Mouse (Mus musculus): ENCODE measurements at regions not wholly inside any gene's neighbourhood (a gene's known extent, or its start where the extent isn't known, plus 50 kb on each side); places are given as distances from the start of the nearest gene placed in this dataset.
A peak's percentile ranks its signal among the peaks of the same experiment; 100 is the strongest.

- TF ChIP-seq EP300 (IDR thresholded peaks at IDR 0.05; ENCODE audit: low read depth in 1 of 2, low read length in 2 of 2) (no peak), ZNF384 (IDR thresholded peaks at IDR 0.05; ENCODE audit: low read depth, low read length) (peak; percentile 69), UBTF (IDR thresholded peaks at IDR 0.05; ENCODE audit: borderline replicate concordance, insufficient read depth, low read depth, low read length) (no peak), GABPA (IDR thresholded peaks at IDR 0.05; ENCODE audit: low read depth, low read length) (no peak), MYC (IDR thresholded peaks at IDR 0.05; ENCODE audit: low read depth, low read length) (no peak), CHD1 (IDR thresholded peaks at IDR 0.05; ENCODE audit: low read depth, low read length) (no peak), USF1 (IDR thresholded peaks at IDR 0.05; ENCODE audit: low read depth, low read length) (no peak), MAFK (IDR thresholded peaks at IDR 0.05; ENCODE audit: borderline replicate concordance, low read depth, low read length) (no peak)
- Histone ChIP-seq H3K79me2 (ENCODE audit: control insufficient read depth, insufficient read depth, low read length, poor library complexity) (no peaks in the 10 kb centered on the region), H3K27ac (ENCODE audit: control insufficient read depth, low read depth, low read length) (no peak overlapping the region), H3K9ac (ENCODE audit: control insufficient read depth, low read depth, low read length, poor library complexity, severe bottlenecking) (no peak overlapping the region), H3K9me3 (replicated peaks; ENCODE audit: insufficient read depth, low read length) (no peaks in the 10 kb centered on the region), H3K27me3 (ENCODE audit: control insufficient read depth in 1 of 2, insufficient read depth in 2 of 2, low read length in 2 of 2) (peaks cover 6 to 24% of the 10 kb centered on the region in 2 experiments), H3K4me3 (ENCODE audit: control insufficient read depth in 1 of 2, insufficient read depth in 1 of 2, low read depth in 2 of 2, low read length in 2 of 2) (no peak overlapping the region), H3K4me1 (ENCODE audit: control insufficient read depth in 1 of 2, insufficient read depth in 2 of 2, low read length in 2 of 2) (no peaks in the 10 kb centered on the region), H3K36me3 (ENCODE audit: control insufficient read depth in 1 of 2, insufficient read depth in 2 of 2, low read length in 2 of 2) (no peaks in the 10 kb centered on the region)
- no peak for DNase-seq (ENCODE audit: low read depth, low spot score)
Measured at GRCm38 (mm10) chr15:96836670-96837069, 137.1 kb upstream of the Slc38a2 start.

GRCm38 (mm10) chr15:96834862-96835261, 135.3 kb upstream of the Slc38a2 start:
- no peak overlapping the region for H3K4me3 ChIP-seq (ENCODE audit: control insufficient read depth in 1 of 2, insufficient read depth in 1 of 2, low read depth in 2 of 2, low read length in 2 of 2)
- H3K27me3 ChIP-seq (ENCODE audit: control insufficient read depth in 1 of 2, insufficient read depth in 2 of 2, low read length in 2 of 2), result peaks cover 6 to 27% of the 10 kb centered on the region in 2 experiments
- H3K79me2 ChIP-seq (ENCODE audit: control insufficient read depth, insufficient read depth, low read length, poor library complexity), result no peaks in the 10 kb centered on the region
- no peak overlapping the region for H3K27ac ChIP-seq (ENCODE audit: control insufficient read depth, low read depth, low read length)
- H3K9ac ChIP-seq (ENCODE audit: control insufficient read depth, low read depth, low read length, poor library complexity, severe bottlenecking), result no peak overlapping the region
- H3K4me1 ChIP-seq (ENCODE audit: control insufficient read depth in 1 of 2, insufficient read depth in 2 of 2, low read length in 2 of 2), result no peaks in the 10 kb centered on the region
- TF ChIP-seq MAFK (IDR thresholded peaks at IDR 0.05; ENCODE audit: borderline replicate concordance, low read depth, low read length) (no peak), CHD2 (IDR thresholded peaks at IDR 0.05; ENCODE audit: low read length) (no peak), E2F4 (IDR thresholded peaks at IDR 0.05; ENCODE audit: borderline replicate concordance, low read depth, low read length) (no peak), MYC (IDR thresholded peaks at IDR 0.05; ENCODE audit: low read depth, low read length) (no peak), TAL1 (IDR thresholded peaks at IDR 0.05; ENCODE audit: low read length) (no peak), NRF1 (IDR thresholded peaks at IDR 0.05; ENCODE audit: insufficient read depth, low read depth, low read length, poor library complexity, severe bottlenecking) (no peak)
- no peaks in the 10 kb centered on the region for H3K9me3 ChIP-seq (replicated peaks; ENCODE audit: insufficient read depth, low read length)
- H3K36me3 ChIP-seq (ENCODE audit: control insufficient read depth in 1 of 2, insufficient read depth in 2 of 2, low read length in 2 of 2), result no peaks in the 10 kb centered on the region
- no peak for DNase-seq (ENCODE audit: low read depth, low spot score)

GRCm38 (mm10) chr15:96834162-96834843, 134.8 kb upstream of the Slc38a2 start:
- H3K27me3 ChIP-seq (ENCODE audit: control insufficient read depth in 1 of 2, insufficient read depth in 2 of 2, low read length in 2 of 2), result peaks cover 6 to 27% of the 10 kb centered on the region in 2 experiments
- H3K79me2 ChIP-seq (ENCODE audit: control insufficient read depth, insufficient read depth, low read length, poor library complexity), result no peaks in the 10 kb centered on the region
- H3K4me1 ChIP-seq (ENCODE audit: control insufficient read depth in 1 of 2, insufficient read depth in 2 of 2, low read length in 2 of 2), result no peaks in the 10 kb centered on the region
- H3K36me3 ChIP-seq (ENCODE audit: control insufficient read depth in 1 of 2, insufficient read depth in 2 of 2, low read length in 2 of 2), result no peaks in the 10 kb centered on the region
- H3K9me3 ChIP-seq (replicated peaks; ENCODE audit: insufficient read depth, low read length), result no peaks in the 10 kb centered on the region
- no peak overlapping the region for H3K27ac ChIP-seq (ENCODE audit: control insufficient read depth, low read depth, low read length)
- H3K9ac ChIP-seq (ENCODE audit: control insufficient read depth, low read depth, low read length, poor library complexity, severe bottlenecking), result no peak overlapping the region
- TF ChIP-seq ELF1 (IDR thresholded peaks at IDR 0.05; ENCODE audit: low read depth, low read length) (no peak), MXI1 (IDR thresholded peaks at IDR 0.05; ENCODE audit: low read depth, low read length) (no peak), CTCF (IDR thresholded peaks at IDR 0.05 in 2 of 3, conservative IDR thresholded peaks at IDR 0.05 in 1 of 3; ENCODE audit: control insufficient read depth in 1 of 3, insufficient read depth in 1 of 3, low read depth in 2 of 3, low read length in 3 of 3, poor library complexity in 1 of 3, severe bottlenecking in 1 of 3) (no peak), RCOR1 (IDR thresholded peaks at IDR 0.05; ENCODE audit: low read depth, low read length) (no peak), CHD1 (IDR thresholded peaks at IDR 0.05; ENCODE audit: low read depth, low read length) (no peak)
- no peak for DNase-seq (ENCODE audit: low read depth, low spot score)
- no peak overlapping the region for H3K4me3 ChIP-seq (ENCODE audit: control insufficient read depth in 1 of 2, insufficient read depth in 1 of 2, low read depth in 2 of 2, low read length in 2 of 2)

Measured in MEL (cell line).